Mouse (Mus musculus) liver, embryonic 16.5 days (tissue): ENCODE measurements at regions not wholly inside any gene's neighbourhood (a gene's known extent, or its start where the extent isn't known, plus 50 kb on each side); places are given as distances from the start of the nearest gene placed in this dataset.

Experiments used
- ATAC-seq: fragments of 200-750 bp; cut with Nextera tagmentation; 2 replicates; pipeline ENCODE4 v1.8.0; 2017; ENCODE audit warnings: low read depth, mild to moderate bottlenecking, moderate number of reproducible peaks, moderate library complexity
- H3K27ac ChIP-seq: fragments of 300-500 bp; sonication (generic); 2 replicates; pipeline ENCODE4 v1.5.1; 2014; ENCODE audit warnings: mild to moderate bottlenecking, low read length
- H3K27me3 ChIP-seq: fragments of 300-500 bp; sonication (generic); 2 replicates; pipeline ENCODE4 v1.6.1; 2014; ENCODE audit warnings: low read depth, low read length, mixed read lengths; ENCODE audit not compliant: control insufficient read depth, insufficient read depth
- H3K36me3 ChIP-seq: fragments of 300-500 bp; sonication (generic); 2 replicates; pipeline ENCODE4 v1.6.1; 2014; ENCODE audit warnings: mild to moderate bottlenecking; ENCODE audit not compliant: control insufficient read depth, insufficient read depth
- H3K4me1 ChIP-seq: fragments of 300-500 bp; sonication (generic); 2 replicates; pipeline ENCODE4 v1.6.1; 2014; ENCODE audit warnings: low read depth, low read length, mixed read lengths; ENCODE audit not compliant: control insufficient read depth
- H3K4me2 ChIP-seq: fragments of 300-500 bp; sonication (generic); 2 replicates; pipeline ENCODE4 v1.6.1; 2014; ENCODE audit warnings: low read depth, low read length, mixed read lengths
- H3K4me3 ChIP-seq: fragments of 300-500 bp; sonication (generic); 2 replicates; pipeline ENCODE4 v1.5.1; 2014; ENCODE audit warnings: low read depth, mild to moderate bottlenecking, low read length
- H3K9ac ChIP-seq: fragments of 300-500 bp; sonication (generic); 2 replicates; pipeline ENCODE4 v1.6.1; 2014; ENCODE audit warnings: low read depth, low read length
- H3K9me3 ChIP-seq: fragments of 300-500 bp; sonication (generic); replicated peaks from 2 replicates; pipeline ENCODE4 v1.6.1; 2016; ENCODE audit warnings: low read length; ENCODE audit not compliant: control insufficient read depth
- WGBS: fragments of 180-500 bp; shearing (Covaris S2); extraction: QIAGEN DNeasy Blood & Tissue Kit; methylation state at CpG from one replicate; pipeline ENCODE4 v1.1.7; 2014; ENCODE audit not compliant: insufficient replicate concordance; 5-methylcytosine and 5-hydroxymethylcytosine counted together

GRCm38 (mm10) chr10:99829974-99830373, 70.5 kb upstream of the Csl start:
- Histone ChIP-seq H3K27me3 (no peaks in the 10 kb centered on the region), H3K36me3 (no peaks in the 10 kb centered on the region), H3K4me3 (no peak overlapping the region), H3K9ac (no peak overlapping the region), H3K27ac (no peak overlapping the region), H3K4me2 (no peak overlapping the region), H3K9me3 (no peaks in the 10 kb centered on the region), H3K4me1 (no peaks in the 10 kb centered on the region)
- ATAC-seq, result no peak
- 56% methylated on average over 3 of the region's 3 CpGs for WGBS

DNA sequence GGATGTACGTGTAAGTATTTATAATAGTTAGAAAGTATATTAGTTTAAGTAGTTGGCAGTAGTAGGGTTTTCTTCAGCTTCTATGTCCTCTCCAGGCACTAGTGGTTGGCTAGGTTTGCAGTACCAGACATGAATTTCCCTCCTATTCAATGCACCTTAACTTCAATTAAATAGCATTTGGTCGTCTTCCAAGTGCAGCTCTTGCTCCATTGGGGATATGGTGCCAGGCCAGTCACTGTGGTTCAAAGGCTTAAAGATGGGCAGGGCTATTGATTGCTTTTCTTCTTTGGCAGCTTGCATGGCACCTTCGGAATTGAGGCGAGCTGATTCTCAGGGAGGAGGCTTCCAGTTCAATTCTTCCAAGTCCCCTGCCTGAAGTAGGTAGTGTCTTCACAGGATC, 68.0 kb upstream of the Csl start:
- 53% methylated on average over 4 of the region's 4 CpGs for WGBS
- Histone ChIP-seq H3K27me3 (no peaks in the 10 kb centered on the region), H3K36me3 (no peaks in the 10 kb centered on the region), H3K4me2 (no peak overlapping the region), H3K9me3 (no peaks in the 10 kb centered on the region), H3K9ac (no peak overlapping the region), H3K27ac (no peak overlapping the region), H3K4me1 (no peaks in the 10 kb centered on the region), H3K4me3 (no peak overlapping the region)
- no peak for ATAC-seq

- no peaks in the 10 kb centered on the region for H3K27me3 ChIP-seq
- H3K36me3 ChIP-seq, result no peaks in the 10 kb centered on the region
- H3K4me1 ChIP-seq, result no peaks in the 10 kb centered on the region
- no peak overlapping the region for H3K4me3 ChIP-seq
- H3K4me2 ChIP-seq, result no peak overlapping the region
- no peak overlapping the region for H3K27ac ChIP-seq
- no peak overlapping the region for H3K9ac ChIP-seq
- 63% methylated on average over 4 of the region's 4 CpGs for WGBS
- H3K9me3 ChIP-seq, result no peaks in the 10 kb centered on the region
- ATAC-seq, result no peak
Measured at GRCm38 (mm10) chr10:99825881-99826280, 66.4 kb upstream of the Csl start.

DNA sequence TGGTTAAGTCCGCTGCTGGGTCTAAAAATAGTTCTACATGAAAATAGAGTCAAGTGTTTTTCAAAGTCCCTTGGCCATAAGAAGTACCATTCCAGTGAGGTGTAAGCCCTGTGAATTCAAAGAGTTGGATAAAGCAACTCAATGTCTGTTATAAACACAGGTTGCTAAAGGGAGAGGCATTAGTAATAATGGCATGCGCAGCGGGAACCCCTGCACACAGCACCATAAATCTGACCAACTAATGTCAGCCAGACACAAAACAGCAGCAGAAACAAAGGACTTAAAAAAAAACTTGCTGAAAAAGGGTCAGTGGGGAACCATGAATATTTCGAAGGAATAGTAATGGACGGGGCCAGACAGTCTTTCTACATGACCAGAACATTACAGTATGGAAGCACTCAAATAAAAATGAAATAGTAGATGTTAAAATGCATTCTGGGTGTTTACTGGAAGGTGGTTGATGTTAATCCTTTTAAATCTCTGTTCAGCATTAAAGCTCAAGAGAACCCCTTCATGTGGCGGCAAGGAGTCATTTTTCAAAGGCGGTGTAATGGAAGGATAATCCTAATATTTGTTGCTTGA, 52.7 kb upstream of the Csl start:
- no peak for ATAC-seq
- WGBS, result 76% methylated on average over 7 of the region's 7 CpGs
- no peak overlapping the region for H3K4me2 ChIP-seq

DNA sequence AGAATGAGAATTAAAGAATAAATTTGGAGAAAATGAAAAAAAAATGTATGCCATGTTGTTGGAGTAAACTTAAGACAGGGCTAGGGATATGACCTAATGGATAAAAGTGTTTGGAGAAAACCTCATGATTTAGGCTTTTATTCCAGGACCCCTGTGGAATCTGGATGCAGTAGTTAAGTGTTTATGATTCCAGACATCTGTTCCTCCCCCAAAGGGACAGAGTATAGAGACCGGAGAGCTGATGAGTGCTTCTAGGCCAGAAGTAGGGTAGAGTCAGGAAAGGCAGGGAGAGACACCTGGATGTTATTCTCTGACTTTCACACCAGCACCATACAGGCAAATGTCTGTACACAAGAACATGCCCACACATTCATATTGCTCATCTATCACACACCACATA, 52.0 kb upstream of the Csl start:
- H3K27ac ChIP-seq, result no peak overlapping the region
- WGBS, result 67% methylated on average over 1 of the region's 1 CpGs
- no peaks in the 10 kb centered on the region for H3K36me3 ChIP-seq
- H3K4me3 ChIP-seq, result no peak overlapping the region
- H3K27me3 ChIP-seq, result no peaks in the 10 kb centered on the region
- H3K9me3 ChIP-seq, result no peaks in the 10 kb centered on the region
- ATAC-seq, result no peak
- no peak overlapping the region for H3K9ac ChIP-seq
- no peak overlapping the region for H3K4me2 ChIP-seq
- no peaks in the 10 kb centered on the region for H3K4me1 ChIP-seq

More for the DNA sequence above, 52.7 kb upstream of the Csl start:
- Histone ChIP-seq H3K9me3 (no peaks in the 10 kb centered on the region), H3K4me3 (no peak overlapping the region), H3K27me3 (no peaks in the 10 kb centered on the region), H3K9ac (no peak overlapping the region), H3K27ac (no peak overlapping the region), H3K4me1 (no peaks in the 10 kb centered on the region), H3K36me3 (no peaks in the 10 kb centered on the region)
